Mouse (Mus musculus): ENCODE results near the gene Stk19.

The Stk19 gene

GRCm38 (mm10) chr17:34836856-34837221 lies at the start of gene Stk19, which contains the start of gene Dxo:
Gene Stk19 (minus strand): TSS chr17:34836945.
Gene Dxo (plus strand): TSS chr17:34837019.
- DNase-seq (ENCODE audit: extremely low spot score): peak; percentile 98

GRCm38 (mm10) chr17:34885615-34886014 lies 48.9 kb upstream of the Stk19 start:
- DNase-seq (ENCODE audit: extremely low spot score): no peak

GRCm38 (mm10) chr17:34884704-34885103 lies 48.0 kb upstream of the Stk19 start:
- DNase-seq (ENCODE audit: extremely low spot score): no peak

GRCm38 (mm10) chr17:34883332-34883731 lies 46.6 kb upstream of the Stk19 start:
- no peak for DNase-seq (ENCODE audit: extremely low spot score)

- DNase-seq (ENCODE audit: extremely low spot score): no peak
These were observed 45.1 kb upstream of the Stk19 start, which contains the start of gene Gm20547 for GRCm38 (mm10) chr17:34881683-34882310. Gene Gm20547 (minus strand): TSS chr17:34882042.

GRCm38 (mm10) chr17:34881166-34881565 lies 44.4 kb upstream of the Stk19 start:
- no peak for DNase-seq (ENCODE audit: extremely low spot score)

- no peak for DNase-seq (ENCODE audit: extremely low spot score)
These were observed 42.7 kb upstream of the Stk19 start, which contains the start of gene Zbtb12 for GRCm38 (mm10) chr17:34879336-34879879. Gene Zbtb12 (plus strand): TSS chr17:34879483.

GRCm38 (mm10) chr17:34874321-34874720 lies 37.6 kb upstream of the Stk19 start:
- DNase-seq (ENCODE audit: extremely low spot score): no peak

- no peak for DNase-seq (ENCODE audit: extremely low spot score)
These were observed 29.2 kb upstream of the Stk19 start for GRCm38 (mm10) chr17:34865981-34866380.

- no peak for DNase-seq (ENCODE audit: extremely low spot score)
These were observed 25.8 kb upstream of the Stk19 start, which contains the start of gene Cfb for GRCm38 (mm10) chr17:34862416-34863081. Gene Cfb (minus strand): TSS chr17:34862518.

GRCm38 (mm10) chr17:34861704-34862415 lies 25.1 kb upstream of the Stk19 start:
- DNase-seq (ENCODE audit: extremely low spot score): no peak

- DNase-seq (ENCODE audit: extremely low spot score): no peak
These were observed 23.8 kb upstream of the Stk19 start for GRCm38 (mm10) chr17:34860514-34860913.

GRCm38 (mm10) chr17:34858670-34859069 lies 21.9 kb upstream of the Stk19 start:
- DNase-seq (ENCODE audit: extremely low spot score): no peak

- DNase-seq (ENCODE audit: extremely low spot score): peak; percentile 42
These were observed 19.1 kb upstream of the Stk19 start for GRCm38 (mm10) chr17:34855825-34856224.

GRCm38 (mm10) chr17:34854761-34855160 lies 18.0 kb upstream of the Stk19 start:
- no peak for DNase-seq (ENCODE audit: extremely low spot score)

GRCm38 (mm10) chr17:34853511-34853910 lies 16.8 kb upstream of the Stk19 start:
- no peak for DNase-seq (ENCODE audit: extremely low spot score)

- no peak for DNase-seq (ENCODE audit: extremely low spot score)
These were observed 13.9 kb upstream of the Stk19 start for GRCm38 (mm10) chr17:34850517-34851125.

GRCm38 (mm10) chr17:34849722-34850516 lies 13.2 kb upstream of the Stk19 start, which contains the start of the genes Skiv2l and Nelfe:
Gene Skiv2l (minus strand): TSS chr17:34850210.
Gene Nelfe (plus strand): TSS chr17:34850391.
- peak; percentile 98 for DNase-seq (ENCODE audit: extremely low spot score)

- no peak for DNase-seq (ENCODE audit: extremely low spot score)
These were observed 10.9 kb upstream of the Stk19 start for GRCm38 (mm10) chr17:34847615-34848014.

- DNase-seq (ENCODE audit: extremely low spot score): no peak
These were observed 10.4 kb upstream of the Stk19 start for GRCm38 (mm10) chr17:34847192-34847591.

- DNase-seq (ENCODE audit: extremely low spot score): no peak
These were observed 8.1 kb upstream of the Stk19 start for GRCm38 (mm10) chr17:34844884-34845283.

All from embryo, embryonic 9.5 days (tissue).